Mouse (Mus musculus) bone marrow, adult 2 months (tissue): ENCODE results near the gene Jazf1. TPM values are rescaled to one million over a fixed set of nuclear protein-coding genes. Genes with fewer than 3 reads are reported as not detected.

Experiments used
- H3K27ac ChIP-seq: fragments of 200-500 bp; 2 replicates; pipeline ENCODE4 v1.5.1; 2012; ENCODE audit warnings: low read depth, mild to moderate bottlenecking, control low read depth, inconsistent platforms, low read length; ENCODE audit not compliant: control insufficient read depth, poor library complexity, insufficient read depth
- H3K4me1 ChIP-seq: fragments of 200-500 bp; 2 replicates; pipeline ENCODE4 v1.6.1; 2011; ENCODE audit warnings: low read length; ENCODE audit not compliant: control insufficient read depth, insufficient read depth
- H3K4me3 ChIP-seq: fragments of 200-500 bp; replicated peaks from 2 replicates; pipeline ENCODE3; 2011; ENCODE audit warnings: mild to moderate bottlenecking, low read depth, low read length, control low read depth; ENCODE audit not compliant: control insufficient read depth
- CTCF ChIP-seq: fragments of 200-500 bp; IDR thresholded peaks from 2 replicates; pipeline ENCODE4 v1.5.1; 2011; ENCODE audit warnings: low read length, control low read depth; ENCODE audit not compliant: control insufficient read depth, insufficient read depth
- POLR2A ChIP-seq: fragments of 200-500 bp; IDR thresholded peaks from 2 replicates; pipeline ENCODE4 v1.6.1; 2011; ENCODE audit warnings: low read depth, mild to moderate bottlenecking, control low read depth, low read length, borderline replicate concordance; ENCODE audit not compliant: control insufficient read depth
- WGBS: fragments of 180-500 bp; shearing (Covaris S2); methylation state at CpG from one replicate; pipeline ENCODE4 v1.1.7; 2018; 5-methylcytosine and 5-hydroxymethylcytosine counted together
- polyA plus RNA-seq: library from polyadenylated mRNA; stranded (reverse); fragments of >200 nt; gene quantifications from 2 replicates; pipeline ENCODE4 v1.2.4, GENCODE M21; 2011; ENCODE audit warnings: low replicate concordance; ENCODE audit not compliant: missing spikeins, insufficient read depth, insufficient read length

Jazf1 gene
- polyA plus RNA-seq, 1 experiment: not detected

DNA sequence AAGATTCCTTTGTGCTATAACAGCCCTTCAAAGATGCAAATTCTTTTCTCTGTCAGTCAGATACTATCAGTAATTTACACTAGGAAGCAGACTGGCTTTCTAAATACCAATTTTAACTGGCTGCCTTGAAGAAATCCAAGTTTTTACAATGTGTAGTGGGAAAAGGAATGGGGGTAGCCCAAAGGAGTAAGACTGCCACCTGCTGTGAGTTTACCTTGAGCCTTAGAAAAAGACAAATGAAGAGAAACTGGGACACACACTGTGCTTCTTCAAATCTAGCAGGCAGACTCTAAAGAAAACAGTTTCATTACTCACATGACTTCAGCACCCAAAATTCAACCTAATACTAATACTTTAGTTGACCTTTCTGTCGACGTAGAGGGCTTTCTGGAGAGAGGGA lies 47.4 kb downstream of the Jazf1 start:
- H3K27ac ChIP-seq: no peak overlapping the region
- 66% methylated on average over 2 of the region's 2 CpGs for WGBS
- no peaks in the 10 kb centered on the region for H3K4me1 ChIP-seq
- TF ChIP-seq CTCF (no peak), POLR2A (no peak)
- H3K4me3 ChIP-seq: no peak overlapping the region

DNA sequence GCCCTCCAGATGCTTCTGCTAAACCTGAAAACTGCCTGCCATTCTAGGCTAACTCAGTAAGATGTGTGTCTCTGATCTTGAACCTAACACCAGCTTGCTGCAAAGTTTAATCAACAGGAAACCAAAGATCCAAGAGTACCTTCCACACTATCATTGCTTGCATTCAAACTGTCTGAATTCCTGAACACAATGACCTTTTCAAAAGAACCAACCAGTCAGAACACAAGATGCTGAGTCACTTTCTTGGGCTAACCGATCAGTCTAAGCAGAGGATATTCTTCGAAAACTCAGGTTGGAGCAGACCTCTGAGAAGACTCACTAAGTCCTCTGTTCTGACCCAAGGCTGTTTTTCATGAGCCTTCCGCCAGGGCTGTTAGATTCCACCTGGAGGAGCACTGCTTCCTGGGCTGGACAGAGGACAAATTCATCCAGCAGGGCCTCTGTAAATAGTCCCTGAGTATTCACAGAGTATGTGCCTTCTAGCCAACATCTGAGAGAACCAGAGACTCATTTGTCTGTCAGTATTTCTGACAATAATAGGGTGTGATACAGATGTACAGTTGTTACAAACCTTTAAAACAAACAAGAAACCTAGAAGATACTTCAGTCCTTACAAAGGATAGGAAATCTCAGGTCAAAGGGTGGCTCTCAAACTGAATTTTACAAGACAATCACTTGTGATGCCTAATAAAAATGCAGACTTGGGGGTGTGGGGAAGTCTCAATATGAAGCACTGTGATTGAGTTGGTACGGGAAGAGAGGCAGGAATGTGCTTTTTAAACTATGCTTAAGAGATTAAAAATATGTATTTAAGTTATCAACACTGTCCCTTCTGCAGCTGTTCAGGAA lies 50.9 kb downstream of the Jazf1 start:
- no peak overlapping the region for H3K4me3 ChIP-seq
- no peaks in the 10 kb centered on the region; the same call in 1 of the 2 replicates for H3K4me1 ChIP-seq
- WGBS: 49% methylated on average over 4 of the region's 4 CpGs
- no peak overlapping the region for H3K27ac ChIP-seq
- TF ChIP-seq POLR2A: no peak
- TF ChIP-seq CTCF: no peak

DNA sequence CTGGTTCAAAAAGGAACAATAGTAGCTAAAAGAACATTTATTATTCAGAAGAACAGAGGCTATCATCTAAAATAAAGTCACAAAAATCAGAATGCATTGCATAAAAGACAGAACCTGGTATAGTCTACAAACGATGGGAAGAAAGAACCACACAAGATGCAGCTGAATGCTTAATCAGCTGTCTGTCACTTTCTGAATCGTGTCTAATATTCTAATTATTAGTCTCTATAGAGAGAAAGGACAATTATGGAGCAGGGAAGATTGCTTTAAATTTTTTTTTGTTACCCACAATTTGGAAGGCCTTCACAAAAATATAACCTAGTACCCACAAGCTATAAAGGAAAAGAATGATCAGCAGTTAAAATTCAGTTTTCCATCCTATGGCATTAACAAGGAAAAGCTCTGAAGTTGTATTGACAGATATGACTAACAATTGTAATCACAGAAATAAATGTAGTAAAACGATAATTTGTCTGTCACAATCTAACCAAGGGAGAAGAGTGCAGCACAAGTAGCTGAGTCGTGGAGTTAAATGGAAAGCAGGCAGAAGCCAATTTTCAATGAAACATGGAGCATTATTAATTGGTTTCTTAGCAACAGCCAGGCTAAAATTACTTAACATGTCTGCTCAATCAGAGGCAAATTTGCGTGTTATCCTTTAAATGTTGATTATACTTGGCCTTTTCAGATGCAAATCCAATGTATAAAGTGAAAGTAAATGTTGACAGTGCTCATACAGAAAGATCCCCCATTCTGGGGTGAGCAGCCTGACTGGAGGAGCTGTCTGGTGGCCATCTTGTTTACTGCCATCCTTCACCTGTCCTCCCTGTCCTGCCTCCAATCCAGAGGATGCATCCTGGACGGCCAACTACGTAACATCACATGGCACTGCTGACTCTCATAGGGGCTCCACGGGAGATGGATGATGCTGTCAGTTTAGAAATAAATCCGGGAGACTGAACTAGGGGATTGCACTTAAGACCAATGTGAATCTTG lies 53.7 kb downstream of the Jazf1 start:
- no peak overlapping the region for H3K27ac ChIP-seq
- 80% methylated on average over 9 of the region's 9 CpGs for WGBS
- no peaks in the 10 kb centered on the region; the same call in 1 of the 2 replicates for H3K4me1 ChIP-seq
- TF ChIP-seq POLR2A (no peak), CTCF (no peak)
- no peak overlapping the region for H3K4me3 ChIP-seq

DNA sequence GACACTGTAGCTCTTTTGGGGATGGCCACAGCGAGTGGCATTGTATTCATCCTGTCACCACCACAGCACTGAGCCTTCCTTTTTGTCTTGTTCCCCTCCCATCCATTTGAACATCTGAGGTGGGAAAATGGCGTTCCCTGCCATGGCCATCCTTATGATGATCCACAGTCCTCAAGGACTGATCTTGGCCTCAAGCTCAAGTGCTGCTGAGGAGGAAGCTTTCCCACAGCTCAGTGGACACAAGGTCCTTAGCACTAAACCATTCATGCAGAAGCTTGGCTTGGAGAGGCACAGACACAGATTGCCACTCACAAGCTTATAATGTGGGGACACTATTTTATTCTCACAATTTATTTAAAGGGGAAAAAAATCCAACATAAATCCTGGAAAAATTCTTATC lies 58.1 kb downstream of the Jazf1 start:
- Histone ChIP-seq H3K4me1 (no peaks in the 10 kb centered on the region; the same call in 1 of the 2 replicates), H3K27ac (no peak overlapping the region), H3K4me3 (no peak overlapping the region)
- TF ChIP-seq POLR2A (no peak), CTCF (no peak)
- WGBS: 81% methylated on average over 2 of the region's 2 CpGs

DNA sequence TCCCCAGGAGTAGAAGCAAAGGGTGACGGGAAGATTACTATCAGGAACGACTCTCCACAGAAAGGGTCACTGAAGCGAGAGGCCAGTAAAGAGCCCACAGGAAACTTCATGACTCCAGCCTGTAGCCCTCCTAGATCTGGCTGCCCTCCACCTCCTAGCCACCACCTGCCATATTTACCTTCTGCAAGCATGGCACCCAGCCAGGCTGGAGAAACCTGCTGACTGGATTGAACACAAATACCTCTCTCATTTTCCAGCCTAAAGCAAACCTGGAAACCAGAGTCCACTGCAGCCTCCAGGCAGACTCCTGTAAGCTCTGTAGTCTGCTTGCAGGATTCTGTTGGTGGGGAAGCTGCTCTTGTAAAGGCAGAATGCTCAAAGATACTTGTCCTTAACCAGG lies 62.4 kb downstream of the Jazf1 start:
- Histone ChIP-seq H3K27ac (no peak overlapping the region), H3K4me1 (no peaks in the 10 kb centered on the region), H3K4me3 (no peak overlapping the region)
- WGBS: 67% methylated on average over 3 of the region's 3 CpGs
- TF ChIP-seq CTCF (no peak), POLR2A (no peak)

DNA sequence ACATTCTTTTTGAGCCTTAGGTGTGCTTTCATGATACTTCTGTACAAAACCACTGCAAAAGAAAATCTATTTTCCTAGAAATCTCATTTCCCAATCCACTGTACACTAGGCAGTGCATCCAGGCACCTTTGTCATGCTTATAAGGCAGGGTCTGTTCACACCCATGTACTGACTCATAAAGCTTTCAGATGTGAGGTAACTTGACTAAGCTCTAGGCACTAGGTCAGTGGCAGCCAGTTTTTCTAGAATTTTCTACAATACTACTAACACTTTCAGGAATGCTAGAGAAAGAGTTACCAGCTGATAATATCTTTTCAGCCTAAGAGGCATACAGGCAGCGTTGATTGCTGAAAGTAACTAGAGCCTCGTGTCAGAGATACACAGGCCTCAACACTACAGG lies 62.9 kb downstream of the Jazf1 start:
- TF ChIP-seq CTCF (no peak), POLR2A (no peak)
- Histone ChIP-seq H3K4me1 (no peaks in the 10 kb centered on the region), H3K4me3 (no peak overlapping the region), H3K27ac (no peak overlapping the region)
- WGBS: 76% methylated on average over 2 of the region's 2 CpGs

DNA sequence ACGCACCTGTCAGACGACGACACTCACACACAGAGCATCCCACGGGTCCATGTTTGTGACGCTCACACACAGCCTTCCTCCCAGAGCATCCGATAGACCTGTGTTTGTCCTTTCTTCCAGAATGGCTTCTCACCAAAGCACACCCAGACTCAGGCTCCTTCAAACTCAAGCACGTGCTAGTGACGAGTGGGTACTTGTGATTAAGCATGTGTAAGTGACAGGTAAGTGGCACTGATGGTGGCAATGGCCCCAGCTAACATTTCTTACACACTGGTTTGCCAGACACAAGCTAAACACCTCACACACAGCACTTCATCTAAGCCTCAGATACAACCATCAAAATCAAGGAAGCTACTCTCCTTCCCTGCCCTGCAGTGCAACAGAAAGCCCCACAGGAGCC lies 77.6 kb downstream of the Jazf1 start:
- TF ChIP-seq CTCF: no peak
- TF ChIP-seq POLR2A: no peak
- 85% methylated on average over 8 of the region's 8 CpGs for WGBS
- Histone ChIP-seq H3K27ac (no peak overlapping the region), H3K4me3 (no peak overlapping the region), H3K4me1 (no peaks in the 10 kb centered on the region)
